Mouse (Mus musculus): Measurements from ENCODE around the gene Erich4. TPM values are rescaled to one million over a fixed set of nuclear protein-coding genes. Genes with fewer than 3 reads are reported as not detected.

The Erich4 gene
- not detected for polyA plus RNA-seq (2017; shearing (Covaris generic))

DNA sequence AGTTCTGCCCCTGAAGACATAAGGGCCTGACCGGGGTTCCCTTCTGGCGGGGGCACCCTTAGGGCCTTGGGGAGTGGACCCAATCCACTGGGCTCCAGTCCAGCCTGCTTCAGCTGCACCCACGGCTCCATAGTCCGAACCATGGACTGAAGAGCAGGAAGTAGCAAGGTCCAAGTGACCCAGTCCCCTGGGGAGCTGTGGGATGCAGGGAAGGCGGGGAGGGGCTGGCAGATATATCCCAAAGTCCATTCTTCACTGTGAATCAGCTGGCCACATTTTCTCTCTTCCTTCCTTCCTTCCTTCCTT is at the start of gene Erich4:
Erich4 (minus strand) TSS at position 187 of the 306 bp plus-strand sequence.

DNA sequence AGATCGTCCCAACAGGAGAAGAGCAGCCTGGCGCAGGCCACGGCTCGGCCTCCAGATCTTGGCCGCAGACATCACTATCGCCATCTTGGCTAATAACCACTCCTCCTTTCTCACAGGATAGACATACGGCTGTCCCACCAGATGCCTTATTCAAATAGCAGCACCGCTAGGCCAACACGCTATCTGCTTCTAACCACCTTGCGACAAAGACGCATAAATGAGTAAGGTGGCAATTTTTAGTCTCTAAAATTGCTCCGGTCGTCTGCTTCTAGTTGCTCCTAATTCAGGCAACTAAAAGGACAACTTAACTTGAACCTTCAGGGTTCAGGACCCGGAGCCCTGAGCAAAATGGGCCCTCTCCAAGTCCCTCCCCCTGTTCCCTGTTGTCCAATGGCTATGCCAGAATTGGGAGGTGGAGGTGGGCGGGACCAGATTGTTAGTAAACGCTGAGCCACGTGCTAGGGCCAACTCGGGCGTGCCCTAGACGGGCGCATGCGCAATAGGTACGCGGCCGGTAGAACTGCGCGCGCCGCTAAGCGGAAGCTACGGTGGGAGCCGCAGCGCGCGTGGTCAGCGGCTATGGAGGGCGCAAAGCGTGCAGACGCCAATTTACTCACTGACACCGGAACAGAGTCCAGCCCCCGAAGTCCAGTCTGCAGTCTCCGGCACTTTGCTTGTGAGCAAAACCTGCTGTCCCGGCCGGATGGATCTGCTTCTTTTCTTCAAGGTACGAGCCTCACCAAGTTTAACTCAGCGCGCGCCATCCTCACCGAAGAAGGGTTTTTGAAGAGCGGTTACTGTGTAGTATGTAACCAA is 43.2 kb upstream of the Erich4 start, which contains the start of the genes Bckdha and Exosc5:
Bckdha (minus strand) TSS at position 325 of the 816 bp plus-strand sequence.
Exosc5 (plus strand) TSS at position 508 of the 816 bp plus-strand sequence.

DNA sequence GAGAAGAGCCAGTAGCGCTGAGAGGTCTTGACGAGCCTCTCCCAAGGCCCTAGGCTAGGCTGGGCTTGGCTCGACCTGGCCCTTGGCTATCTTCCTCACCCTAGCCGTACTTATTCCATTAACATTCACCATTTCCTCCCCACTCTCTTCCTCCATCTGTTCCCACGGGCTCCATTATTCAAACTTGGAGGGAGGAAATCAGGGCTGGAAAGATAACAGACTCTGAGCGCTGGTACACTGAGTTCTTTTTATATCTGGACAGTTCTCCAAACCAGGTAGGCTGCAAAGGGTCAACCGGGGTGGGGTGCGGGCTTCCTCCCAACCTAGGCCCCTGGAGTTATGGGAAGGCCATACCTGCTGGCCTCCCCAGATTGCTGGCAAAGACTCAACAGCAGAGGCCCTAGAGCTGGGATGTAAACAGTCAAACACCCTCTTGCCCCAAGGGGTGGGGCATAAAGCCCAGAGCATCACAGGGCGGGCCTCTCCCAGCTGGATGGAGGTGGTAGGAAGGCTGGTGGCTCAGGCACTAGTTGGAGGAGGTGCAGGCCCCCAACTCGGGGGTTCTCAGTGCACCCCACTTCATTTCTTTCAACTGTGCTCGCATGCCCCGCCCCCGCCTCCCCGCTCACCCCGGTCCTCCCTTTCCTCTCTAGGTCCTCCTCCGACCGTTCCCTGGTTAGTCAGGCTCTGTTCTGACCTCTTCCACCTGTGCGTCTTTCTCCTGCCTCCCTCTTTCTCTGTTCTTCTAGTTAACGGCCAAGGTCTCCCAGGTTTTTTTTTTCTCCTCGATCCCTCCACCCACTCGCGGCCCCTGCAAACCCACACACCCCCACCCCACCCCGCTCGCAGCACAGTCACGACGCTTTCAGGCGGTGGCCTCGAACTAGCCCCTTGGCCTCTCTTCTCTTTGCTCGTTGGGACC is 11.1 kb upstream of the Erich4 start, which contains the start of gene B3gnt8:
B3gnt8 (plus strand) TSS at position 146 of the 922 bp plus-strand sequence.

DNA sequence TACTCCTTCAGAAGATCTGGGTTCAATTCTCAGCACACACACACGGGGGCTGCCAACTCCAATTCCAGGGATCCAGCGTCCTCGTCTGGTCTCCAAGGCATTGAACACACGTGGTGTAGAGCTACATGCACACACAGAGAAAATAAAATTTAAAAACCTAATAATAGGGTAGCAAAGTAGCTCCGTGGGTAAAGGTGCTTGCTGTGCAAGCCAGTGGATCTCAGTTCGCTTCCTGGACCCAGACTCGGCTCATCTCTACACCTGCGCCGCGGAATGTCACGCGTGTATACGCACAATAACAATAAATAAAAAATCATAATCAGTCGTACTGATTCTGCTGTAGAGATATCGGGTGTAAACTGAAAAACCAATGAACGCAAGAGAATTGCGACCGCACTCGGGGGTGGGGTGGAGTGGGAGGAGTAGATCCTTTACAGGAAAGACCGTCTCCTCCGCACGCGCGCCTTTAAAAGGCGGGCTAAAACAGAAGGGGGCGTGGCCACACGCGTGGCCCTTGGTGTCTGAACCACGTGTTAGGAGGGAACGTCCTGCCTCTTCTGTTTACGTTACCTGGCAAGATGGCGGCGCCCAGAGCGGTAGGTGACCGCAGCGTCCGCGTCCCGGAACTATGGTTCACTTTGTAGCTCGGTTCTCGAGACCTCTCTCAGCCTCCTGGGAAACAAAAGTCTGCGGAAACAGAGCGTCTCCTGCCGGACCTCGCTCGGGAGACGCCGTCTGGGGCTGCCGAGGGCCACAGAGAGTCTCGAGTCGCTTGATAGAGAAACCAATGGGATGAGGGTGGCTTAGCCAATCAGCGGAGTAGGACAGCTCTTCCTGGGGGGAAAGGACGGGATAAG is 3.4 kb upstream of the Erich4 start, which contains the start of gene Dmac2:
Dmac2 (plus strand) TSS at position 550 of the 857 bp plus-strand sequence.

Other genes starting within 250 kb of the Erich4 start
- not detected for gene Cnfn, start 246.2 kb downstream of the Erich4 start, polyA plus RNA-seq (2017; shearing (Covaris generic))
- 4.2 TPM for gene Lipe, start 217.2 kb downstream of the Erich4 start, polyA plus RNA-seq (2017; shearing (Covaris generic))
- gene Cxcl17, start 203.0 kb downstream of the Erich4 start, polyA plus RNA-seq (2017; shearing (Covaris generic)), result not detected
- 0.18 TPM for gene Ceacam1, start 138.3 kb downstream of the Erich4 start, polyA plus RNA-seq (2017; shearing (Covaris generic))
- gene Ceacam2, start 76.0 kb downstream of the Erich4 start, polyA plus RNA-seq (2017; shearing (Covaris generic)), result not detected
- gene Dmac2, start 3.5 kb upstream of the Erich4 start, polyA plus RNA-seq (2017; shearing (Covaris generic)), result 63.1 TPM
- gene B3gnt8, start 10.8 kb upstream of the Erich4 start, polyA plus RNA-seq (2017; shearing (Covaris generic)), result 0.30 TPM
- 40.9 TPM for gene Bckdha, start 43.1 kb upstream of the Erich4 start, polyA plus RNA-seq (2017; shearing (Covaris generic))
- 49.3 TPM for gene Exosc5, start 43.3 kb upstream of the Erich4 start, polyA plus RNA-seq (2017; shearing (Covaris generic))
- 1.3 TPM for gene Tmem91, start 59.3 kb upstream of the Erich4 start, polyA plus RNA-seq (2017; shearing (Covaris generic))
- 62.5 TPM for gene B9d2, start 64.9 kb upstream of the Erich4 start, polyA plus RNA-seq (2017; shearing (Covaris generic))
- gene Tgfb1, start 71.1 kb upstream of the Erich4 start, polyA plus RNA-seq (2017; shearing (Covaris generic)), result 113 TPM
- 43.5 TPM for gene Ccdc97, start 103.2 kb upstream of the Erich4 start, polyA plus RNA-seq (2017; shearing (Covaris generic))
- 68.6 TPM for gene Hnrnpul1, start 138.9 kb upstream of the Erich4 start, polyA plus RNA-seq (2017; shearing (Covaris generic))
- 5.8 TPM for gene Axl, start 172.8 kb upstream of the Erich4 start, polyA plus RNA-seq (2017; shearing (Covaris generic))
- 9.5 TPM for gene Cyp2s1, start 201.0 kb upstream of the Erich4 start, polyA plus RNA-seq (2017; shearing (Covaris generic))